Mouse (Mus musculus): ENCODE data around the gene Napsa.

DNA sequence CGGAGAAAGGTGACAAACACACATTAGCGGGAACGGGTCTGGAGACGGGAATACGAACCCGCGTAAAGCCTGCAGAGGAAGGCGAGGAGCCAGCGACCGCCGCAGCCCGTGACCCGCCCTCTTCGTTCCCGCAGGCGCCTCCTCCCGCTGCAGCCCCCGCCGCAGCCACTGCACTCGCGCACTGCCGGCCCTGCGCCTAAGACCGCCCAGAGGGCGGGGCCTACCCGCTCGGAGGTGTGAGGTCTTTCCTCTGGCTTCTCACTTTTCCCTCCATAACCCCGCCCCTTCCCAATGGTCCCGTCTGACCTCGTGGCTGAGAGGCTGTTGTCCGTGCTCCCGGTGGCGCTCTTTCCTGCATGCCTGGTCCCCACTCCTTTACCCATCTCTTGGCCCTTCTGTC, 17.0 kb downstream of the Napsa start:
- no peak for TF ChIP-seq POLR2A (IDR thresholded peaks at IDR 0.05; ENCODE audit: low read depth, low read length)
- no peak for TF ChIP-seq CTCF (conservative IDR thresholded peaks at IDR 0.05; ENCODE audit: insufficient read depth, insufficient read length, low read depth, low read length)
